Mouse (Mus musculus) liver, adult 2 months (tissue): Measurements from ENCODE around the gene Rab31.

ENCODE experiments used
- CTCF ChIP-seq: fragments of 200-500 bp; IDR thresholded peaks from 2 replicates; pipeline ENCODE4 v1.5.1; 2011; ENCODE audit warnings: low read depth, low read length, control low read depth
- POLR2A ChIP-seq: fragments of 200-500 bp; IDR thresholded peaks from 2 replicates; pipeline ENCODE4 v1.6.1; 2011; ENCODE audit warnings: low read length, control low read depth; ENCODE audit not compliant: insufficient read depth; ENCODE audit errors: extremely low read depth

DNA sequence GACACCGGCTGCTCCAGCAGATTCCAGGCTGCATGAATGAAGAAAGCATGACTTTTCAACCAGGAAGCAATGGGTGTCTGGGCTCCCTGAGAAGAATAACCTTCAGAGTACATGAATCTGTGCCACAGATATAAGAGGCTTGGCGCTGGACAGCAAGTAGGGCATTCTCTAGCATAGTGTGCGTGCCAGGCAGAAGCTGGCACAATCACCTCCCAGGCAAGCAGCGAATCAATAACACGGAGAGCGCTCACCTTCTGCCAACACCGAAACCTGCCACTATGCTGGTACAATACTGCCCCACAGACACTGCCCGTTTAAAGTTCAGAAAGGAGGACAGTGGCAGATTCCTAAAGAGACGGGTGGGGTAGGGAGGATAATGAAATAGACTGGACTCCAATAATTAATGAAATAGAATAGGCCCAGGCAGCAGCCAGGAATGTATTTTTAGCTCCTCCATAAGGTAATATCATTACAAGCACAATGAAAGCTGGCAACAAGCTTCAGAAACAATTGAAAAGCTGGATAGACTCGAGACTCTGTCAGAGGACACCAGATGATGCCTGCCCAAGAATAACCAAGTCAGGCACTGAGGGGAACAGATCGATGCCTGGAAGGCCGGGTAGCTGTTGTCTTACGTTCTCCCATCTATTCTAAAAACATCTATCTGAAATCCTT is 59.6 kb downstream of the Rab31 start:
- peak; percentile 24 for TF ChIP-seq CTCF
- no peak for TF ChIP-seq POLR2A
